Mouse (Mus musculus) urinary bladder, postnatal 14 days (tissue): ENCODE results near the gene Slc25a19.

Experiments used
- DNase-seq: peaks from one replicate; pipeline ENCODE4 v3.0.0; 2021; ENCODE audit warnings: low spot score

Gene Slc25a19

DNA sequence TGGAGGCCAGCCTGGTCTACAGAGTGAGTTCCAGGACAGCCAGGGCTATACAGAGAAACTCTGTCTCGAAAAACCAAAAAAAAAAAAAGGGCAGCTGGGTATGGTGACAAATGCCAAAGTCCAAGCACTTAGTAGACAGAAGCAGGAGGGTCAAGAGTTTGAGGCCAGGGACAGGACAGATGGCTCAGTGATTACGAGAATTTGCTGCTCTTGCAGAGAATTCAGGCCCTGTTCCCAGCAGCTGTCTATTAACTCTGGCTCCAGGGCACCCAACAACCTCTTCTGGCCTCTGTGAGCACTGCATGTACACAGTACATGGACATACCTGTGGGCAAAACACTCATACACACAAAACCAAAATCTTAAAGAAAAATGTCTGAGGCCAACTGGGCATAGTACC is 10.1 kb downstream of the Slc25a19 start:
- DNase-seq, result no peak

- no peak for DNase-seq
Measured at GRCm38 (mm10) chr11:115616893-115617292, 11.2 kb downstream of the Slc25a19 start.

DNA sequence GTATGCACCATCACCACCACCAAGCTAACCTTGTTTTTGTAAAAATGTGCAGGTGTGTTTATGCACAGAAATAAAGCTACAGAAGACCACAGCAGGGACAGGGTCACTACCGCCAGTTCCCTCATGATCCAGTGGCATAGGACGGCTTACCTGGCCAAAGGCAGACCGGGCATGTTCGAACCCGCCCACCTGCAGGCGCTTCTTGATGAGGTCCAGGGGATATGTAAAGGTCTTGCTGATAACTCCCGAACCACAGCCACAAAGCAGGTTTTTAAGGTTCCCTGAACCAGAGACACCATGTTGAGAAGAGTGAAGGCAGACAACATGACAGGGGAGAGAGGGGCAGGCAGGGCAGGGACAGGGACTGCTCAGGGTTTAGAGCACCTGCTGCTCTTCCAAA is 11.7 kb downstream of the Slc25a19 start:
- peak; percentile 53 for DNase-seq

- DNase-seq, result no peak
Measured at GRCm38 (mm10) chr11:115615875-115616274, 12.2 kb downstream of the Slc25a19 start.

DNA sequence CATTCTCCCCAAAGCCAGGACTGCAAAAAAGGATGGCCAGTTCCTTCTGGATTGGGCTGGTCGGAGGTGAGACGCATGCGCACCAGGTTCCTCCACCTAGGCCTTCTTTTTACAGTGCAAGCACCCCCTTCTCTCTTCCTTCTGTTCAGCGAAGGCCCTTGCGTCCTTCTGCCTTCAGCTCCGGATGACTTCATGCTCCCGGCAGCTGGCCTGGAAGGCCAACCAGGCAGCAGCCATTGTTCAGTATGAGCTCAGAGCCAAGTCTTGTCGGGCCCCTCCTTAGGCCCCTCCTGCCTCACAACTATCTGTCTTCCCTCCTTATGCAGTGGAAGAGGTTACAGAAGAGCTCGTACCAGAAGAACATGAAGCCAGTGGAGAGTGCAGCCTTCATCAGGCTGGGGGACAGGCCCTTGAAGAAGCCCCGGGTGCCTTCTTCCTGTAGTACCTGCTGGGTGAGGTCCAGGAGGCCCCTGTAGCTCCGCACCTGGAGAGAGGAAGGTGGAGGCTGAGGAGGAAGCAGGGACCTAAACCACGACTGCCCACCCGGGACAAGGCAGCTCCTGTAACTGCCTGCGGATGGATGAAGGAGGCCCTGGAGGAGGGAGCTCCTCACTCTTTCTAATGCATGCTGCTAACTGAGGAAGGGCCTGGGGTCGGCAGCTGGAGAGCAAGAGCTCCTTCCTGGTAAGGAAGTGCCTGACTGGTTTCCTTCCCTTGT is 12.8 kb downstream of the Slc25a19 start:
- no peak for DNase-seq

- no peak for DNase-seq
Measured at GRCm38 (mm10) chr11:115614346-115615107, 13.6 kb downstream of the Slc25a19 start.

GRCm38 (mm10) chr11:115613138-115613945 is 14.8 kb downstream of the Slc25a19 start:
- peak; percentile 17 for DNase-seq

GRCm38 (mm10) chr11:115612410-115613137 is 15.5 kb downstream of the Slc25a19 start, which contains the start of gene Mif4gd:
Mif4gd (minus strand) TSS chr11:115612969.
- peak; percentile 94 for DNase-seq

DNA sequence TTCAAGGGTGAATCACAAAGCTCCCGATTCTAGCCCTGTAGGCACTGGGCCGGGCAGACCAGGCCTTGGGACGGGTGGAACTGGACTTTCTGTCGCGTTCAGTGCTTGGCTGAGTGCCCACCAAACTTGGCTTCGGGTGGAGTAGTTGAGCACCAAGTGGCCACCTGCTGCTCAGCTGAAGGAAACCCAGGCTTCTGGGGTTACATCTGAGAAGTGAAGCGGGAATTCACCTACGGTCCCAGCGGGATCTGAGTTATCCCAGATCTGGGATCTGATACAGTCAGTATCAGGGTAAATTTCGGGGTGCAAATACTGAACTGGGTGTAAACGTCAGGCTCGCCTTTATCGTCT is 16.1 kb downstream of the Slc25a19 start:
- DNase-seq, result peak; percentile 88

DNA sequence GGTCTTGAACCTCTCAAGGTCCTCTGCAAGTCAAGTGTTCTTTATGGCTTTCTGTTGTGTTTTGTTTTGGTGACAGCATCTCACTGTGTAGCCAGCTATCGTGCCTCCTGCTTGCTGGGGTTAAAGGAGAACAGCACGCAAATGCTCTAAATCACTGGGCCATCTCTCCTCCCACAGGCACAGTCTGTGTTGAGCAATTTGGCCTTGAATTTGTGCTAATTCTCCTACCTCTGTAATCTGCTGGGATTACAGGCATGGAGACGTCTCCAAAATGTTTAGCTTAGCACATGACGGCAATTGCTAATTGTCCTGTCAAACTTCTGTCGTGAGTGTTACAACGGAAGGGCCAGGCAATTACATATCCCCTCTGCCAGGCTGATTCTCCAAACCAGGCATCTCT is 16.9 kb downstream of the Slc25a19 start:
- no peak for DNase-seq

- no peak for DNase-seq
Measured at GRCm38 (mm10) chr11:115609576-115609975, 18.5 kb downstream of the Slc25a19 start.

- no peak for DNase-seq
Measured at GRCm38 (mm10) chr11:115608421-115609399, 19.4 kb downstream of the Slc25a19 start.

DNA sequence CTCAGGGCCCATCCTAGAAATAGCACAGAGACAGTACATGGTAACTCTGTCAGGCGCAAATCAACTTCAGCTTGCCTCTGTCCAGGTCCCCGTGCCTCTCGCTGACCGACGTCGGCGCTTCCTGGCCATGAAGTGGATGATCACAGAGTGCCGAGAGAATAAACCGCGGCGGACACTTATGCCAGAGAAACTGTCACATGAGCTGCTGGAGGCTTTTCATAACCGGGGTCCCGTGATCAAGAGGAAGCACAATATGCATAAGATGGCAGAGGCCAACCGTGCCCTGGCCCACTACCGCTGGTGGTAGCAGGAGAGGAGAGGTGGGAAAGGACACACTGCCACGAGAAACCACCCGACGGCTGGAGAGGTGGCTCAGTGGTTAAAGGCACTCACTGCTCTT is 21.4 kb downstream of the Slc25a19 start:
- DNase-seq, result no peak

- DNase-seq, result no peak
Measured at GRCm38 (mm10) chr11:115604304-115604696, 23.8 kb downstream of the Slc25a19 start.

GRCm38 (mm10) chr11:115603476-115604303 is 24.4 kb downstream of the Slc25a19 start, which contains the start of the genes Mrps7 and Gga3:
Mrps7 (plus strand) TSS chr11:115603925.
Gga3 (minus strand) TSS chr11:115604051.
- peak; percentile 92 for DNase-seq

DNA sequence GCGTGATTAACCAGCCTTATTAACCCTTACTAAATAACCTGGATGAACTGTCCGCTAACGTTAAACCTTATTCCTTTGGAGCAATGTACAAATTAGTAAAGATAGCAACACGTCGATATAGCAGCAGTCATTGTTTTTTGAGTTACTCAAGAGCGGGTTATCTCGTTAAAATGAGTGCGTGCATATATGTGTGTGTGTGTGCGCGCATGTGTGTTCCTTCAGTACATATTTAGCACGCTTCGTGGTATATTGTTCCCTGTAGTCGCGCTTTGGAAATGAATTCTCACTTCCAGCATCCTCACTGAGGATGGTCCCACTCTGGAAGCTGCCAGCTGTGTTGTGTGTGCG is 25.0 kb downstream of the Slc25a19 start:
- DNase-seq, result no peak

DNA sequence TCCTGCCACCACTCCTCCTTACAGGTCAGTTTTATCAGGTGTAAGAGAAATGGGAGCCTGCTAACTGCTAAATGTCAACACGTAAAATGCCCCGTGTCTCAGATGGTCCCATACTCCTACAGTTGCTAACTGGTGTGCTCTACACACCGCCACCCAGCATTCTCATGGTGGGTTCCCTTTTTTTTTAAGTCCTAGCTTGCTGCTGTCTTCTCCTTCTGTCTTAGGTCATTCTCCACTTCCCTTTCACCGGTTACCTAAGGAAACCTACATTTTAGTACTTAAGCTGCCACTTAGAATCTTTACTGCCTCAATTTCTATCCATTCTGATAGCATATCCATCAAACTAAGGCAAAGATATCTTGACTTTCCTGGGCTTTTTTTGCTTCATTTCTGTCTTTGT is 26.9 kb downstream of the Slc25a19 start:
- DNase-seq, result no peak

DNA sequence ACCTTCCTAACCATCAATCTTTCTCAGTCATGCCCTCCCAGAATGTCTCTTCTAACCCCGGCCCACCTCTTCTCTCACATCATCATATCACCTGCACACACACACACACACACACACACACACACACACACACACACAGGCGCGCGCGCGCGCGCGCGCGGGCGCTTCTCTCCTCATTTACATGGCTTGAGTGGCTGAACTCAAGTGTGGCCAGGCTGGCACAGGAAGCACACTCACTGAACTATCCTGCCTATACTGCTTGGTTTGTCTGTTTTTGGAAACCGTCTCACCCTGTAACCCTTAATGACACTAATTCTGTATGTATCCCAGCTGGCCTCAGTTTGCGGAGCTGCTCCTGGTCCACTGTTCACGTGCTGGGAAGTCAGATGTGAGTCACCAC is 27.4 kb downstream of the Slc25a19 start:
- DNase-seq, result no peak

DNA sequence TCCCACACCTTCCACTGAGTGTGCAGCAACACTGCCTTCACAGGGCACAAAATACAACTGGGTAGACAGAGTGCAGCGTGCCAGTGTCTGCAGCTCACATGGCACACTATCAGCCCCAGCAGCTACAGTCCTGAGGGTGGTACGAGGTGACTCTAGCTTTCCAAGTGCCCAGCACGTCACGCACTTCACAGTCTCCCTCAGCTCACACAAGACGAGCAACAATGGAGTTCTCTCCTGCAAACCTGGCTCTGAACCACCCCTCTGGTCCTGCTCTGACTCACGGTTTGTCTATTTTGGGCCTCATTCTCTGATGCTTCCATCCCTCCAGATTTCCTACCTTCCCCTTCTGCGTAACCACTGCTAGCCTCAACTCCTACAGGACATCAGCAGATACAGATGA is 28.4 kb downstream of the Slc25a19 start:
- DNase-seq, result no peak

GRCm38 (mm10) chr11:115598309-115598708 is 29.8 kb downstream of the Slc25a19 start:
- no peak for DNase-seq
